Mouse (Mus musculus) intestine, embryonic 15.5 days (tissue): ENCODE results near the gene Mctp1. TPM values are rescaled to one million over a fixed set of nuclear protein-coding genes. Genes with fewer than 3 reads are reported as not detected.

Source experiments
- ATAC-seq: fragments of 200-750 bp; cut with Nextera tagmentation; 2 replicates; pipeline ENCODE4 v1.8.0; 2017; ENCODE audit warnings: moderate TSS enrichment, moderate library complexity
- H3K27ac ChIP-seq: fragments of 300-500 bp; sonication (generic); 2 replicates; pipeline ENCODE4 v1.5.1; 2015; ENCODE audit warnings: mild to moderate bottlenecking, inconsistent platforms
- H3K27me3 ChIP-seq: fragments of 300-500 bp; sonication (generic); replicated peaks from 2 replicates; pipeline ENCODE4 v1.6.1; 2015; ENCODE audit warnings: inconsistent platforms
- H3K36me3 ChIP-seq: fragments of 300-500 bp; sonication (generic); 2 replicates; pipeline ENCODE4 v1.6.1; 2015; ENCODE audit warnings: inconsistent platforms
- H3K4me1 ChIP-seq: fragments of 300-500 bp; sonication (generic); replicated peaks from 2 replicates; pipeline ENCODE4 v1.6.1; 2015; ENCODE audit warnings: inconsistent platforms
- H3K4me2 ChIP-seq: fragments of 300-500 bp; sonication (generic); replicated peaks from 2 replicates; pipeline ENCODE4 v1.6.1; 2015; ENCODE audit warnings: mild to moderate bottlenecking, inconsistent platforms
- H3K4me3 ChIP-seq: fragments of 300-500 bp; sonication (generic); replicated peaks from 2 replicates; pipeline ENCODE4 v1.5.1; 2015; ENCODE audit warnings: inconsistent platforms
- H3K9ac ChIP-seq: fragments of 300-500 bp; sonication (generic); 2 replicates; pipeline ENCODE4 v1.6.1; 2015; ENCODE audit warnings: inconsistent platforms
- H3K9me3 ChIP-seq: fragments of 300-500 bp; sonication (generic); 2 replicates; pipeline ENCODE4 v1.6.1; 2016; ENCODE audit warnings: inconsistent platforms
- WGBS: fragments of 180-500 bp; shearing (Covaris S2); methylation state at CpG from one replicate; pipeline ENCODE4 v1.1.7; 2015; 5-methylcytosine and 5-hydroxymethylcytosine counted together
- polyA plus RNA-seq: library from polyadenylated mRNA; unstranded; fragments of >200 nt; fragmentation: Nextera tagmentation; extraction: Ambion mirVana; gene quantifications from 2 replicates; pipeline ENCODE4 v1.2.1, GENCODE M21; 2015

The Mctp1 gene
- polyA plus RNA-seq, 1 experiment from 2014 or later: 0.62 TPM

GRCm38 (mm10) chr13:77047179-77047931, 663.0 kb downstream of the Mctp1 start:
- H3K36me3 ChIP-seq: no peaks in the 10 kb centered on the region
- H3K9me3 ChIP-seq: no peaks in the 10 kb centered on the region
- no peaks in the 10 kb centered on the region for H3K27me3 ChIP-seq
- H3K4me3 ChIP-seq: no peak overlapping the region
- 48% methylated on average over 6 of the region's 6 CpGs for WGBS
- no peaks in the 10 kb centered on the region for H3K4me1 ChIP-seq
- ATAC-seq: peak; percentile 58
- no peak overlapping the region for H3K9ac ChIP-seq
- no peak overlapping the region for H3K4me2 ChIP-seq
- H3K27ac ChIP-seq: no peak overlapping the region

- H3K27ac ChIP-seq: no peak overlapping the region
- 59% methylated on average over 1 of the region's 1 CpGs for WGBS
- H3K9ac ChIP-seq: no peak overlapping the region
- H3K36me3 ChIP-seq: no peaks in the 10 kb centered on the region
- no peaks in the 10 kb centered on the region for H3K9me3 ChIP-seq
- no peaks in the 10 kb centered on the region for H3K4me1 ChIP-seq
- H3K27me3 ChIP-seq: no peaks in the 10 kb centered on the region
- no peak overlapping the region for H3K4me2 ChIP-seq
- peak; percentile 62; the same call in 1 of the 2 replicates for ATAC-seq
- no peak overlapping the region for H3K4me3 ChIP-seq
Measured at GRCm38 (mm10) chr13:77048461-77048860, 664.1 kb downstream of the Mctp1 start.

- Histone ChIP-seq H3K36me3 (no peaks in the 10 kb centered on the region), H3K27ac (no peak overlapping the region), H3K27me3 (no peaks in the 10 kb centered on the region), H3K4me2 (no peak overlapping the region), H3K9ac (no peak overlapping the region), H3K9me3 (no peaks in the 10 kb centered on the region), H3K4me3 (no peak overlapping the region), H3K4me1 (no peaks in the 10 kb centered on the region)
- WGBS: 74% methylated on average over 3 of the region's 3 CpGs
- no peak for ATAC-seq
Measured at GRCm38 (mm10) chr13:77049736-77050135, 665.4 kb downstream of the Mctp1 start.

GRCm38 (mm10) chr13:77063221-77063620, 678.9 kb downstream of the Mctp1 start:
- Histone ChIP-seq H3K27me3 (no peaks in the 10 kb centered on the region), H3K4me3 (no peak overlapping the region), H3K36me3 (no peaks in the 10 kb centered on the region), H3K4me2 (no peak overlapping the region), H3K27ac (no peak overlapping the region), H3K4me1 (no peaks in the 10 kb centered on the region), H3K9ac (no peak overlapping the region), H3K9me3 (no peaks in the 10 kb centered on the region)
- 95% methylated on average over 1 of the region's 1 CpGs for WGBS
- no peak for ATAC-seq

- H3K27me3 ChIP-seq: no peaks in the 10 kb centered on the region
- H3K4me2 ChIP-seq: no peak overlapping the region
- no peak overlapping the region for H3K9ac ChIP-seq
- no peaks in the 10 kb centered on the region for H3K36me3 ChIP-seq
- no peak overlapping the region for H3K27ac ChIP-seq
- WGBS: 95% methylated on average over 1 of the region's 1 CpGs
- H3K4me1 ChIP-seq: no peaks in the 10 kb centered on the region
- no peak for ATAC-seq
- no peaks in the 10 kb centered on the region for H3K9me3 ChIP-seq
- no peak overlapping the region for H3K4me3 ChIP-seq
Measured at GRCm38 (mm10) chr13:77068847-77069246, 684.5 kb downstream of the Mctp1 start.

- Histone ChIP-seq H3K4me2 (no peak overlapping the region), H3K9me3 (no peaks in the 10 kb centered on the region), H3K36me3 (peaks cover under 1% of the 10 kb centered on the region; the same call in 1 of the 2 replicates), H3K9ac (no peak overlapping the region), H3K27me3 (no peaks in the 10 kb centered on the region), H3K27ac (no peak overlapping the region), H3K4me3 (no peak overlapping the region), H3K4me1 (no peaks in the 10 kb centered on the region)
- ATAC-seq: no peak
Measured at GRCm38 (mm10) chr13:77072030-77072429, 687.7 kb downstream of the Mctp1 start.

Other genes starting within 250 kb of the Mctp1 start
- not detected in 2 replicates for gene Fam81b, start 79.5 kb upstream of the Mctp1 start, polyA plus RNA-seq